Mouse (Mus musculus) ES-Bruce4 (cell line): ENCODE data around the gene Gbp7.
A peak's percentile ranks its signal among the peaks of the same experiment; 100 is the strongest.

ENCODE experiments used
- CTCF ChIP-seq: IDR thresholded peaks from one replicate; pipeline ENCODE4 v1.8.1; 2011; ENCODE audit warnings: low read depth, low read length
- POLR2A ChIP-seq: IDR thresholded peaks from one replicate; pipeline ENCODE4 v1.8.1; 2011; ENCODE audit warnings: low read length; ENCODE audit not compliant: insufficient read depth

- TF ChIP-seq POLR2A (no peak), CTCF (peak; percentile 99)
Observed at GRCm38 (mm10) chr3:142560296-142560948, 30.3 kb downstream of the Gbp7 start.
